Mouse (Mus musculus) thymus, postnatal 36 days (tissue): ENCODE results near the gene Bin2.

Source experiments
- DNase-seq, 2 experiments: peaks; one replicate each; pipeline ENCODE4 v3.0.0; 2022; ENCODE audit warnings: mixed read lengths in 2 of 2

Gene Bin2

DNA sequence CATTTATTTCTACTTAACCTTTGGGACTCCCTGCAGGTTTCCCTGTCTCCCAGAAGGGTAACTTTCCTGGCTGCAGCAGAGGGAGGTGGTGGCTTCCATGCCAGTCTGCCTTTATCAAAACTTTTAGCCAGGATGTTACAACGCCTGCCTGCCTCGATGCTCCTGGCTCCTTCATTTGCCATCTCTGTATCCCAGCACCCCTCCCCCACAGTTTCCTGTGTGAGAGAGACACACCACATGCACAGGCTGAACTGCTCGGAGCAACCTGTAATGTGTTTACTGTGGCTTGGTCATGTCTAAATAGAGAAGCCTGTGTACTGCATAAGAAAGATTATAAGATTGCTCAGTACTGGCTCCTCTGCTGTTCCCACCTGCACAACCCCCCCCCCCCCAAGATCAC is 11.0 kb upstream of the Bin2 start:
- no peak for DNase-seq

DNA sequence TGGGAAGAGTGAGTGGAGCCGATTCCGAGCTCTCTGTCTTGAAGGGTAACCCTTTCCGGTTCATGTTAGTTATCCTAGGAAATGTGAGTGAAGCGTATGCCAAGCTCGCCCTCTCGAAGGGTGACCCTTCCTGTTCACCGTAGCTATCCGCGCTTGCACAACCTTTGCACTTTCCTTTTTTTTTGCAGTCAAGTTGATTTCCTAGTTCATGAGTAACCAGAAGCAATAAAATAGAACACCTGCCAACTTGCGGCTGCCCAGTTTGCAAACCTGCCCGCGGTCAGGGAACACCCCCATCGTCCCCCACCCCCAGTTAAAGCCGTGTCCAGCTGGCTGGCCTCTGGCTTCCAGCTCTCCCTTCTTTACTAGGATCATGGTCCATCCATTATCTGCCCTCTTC is 9.7 kb upstream of the Bin2 start:
- DNase-seq: no peak

DNA sequence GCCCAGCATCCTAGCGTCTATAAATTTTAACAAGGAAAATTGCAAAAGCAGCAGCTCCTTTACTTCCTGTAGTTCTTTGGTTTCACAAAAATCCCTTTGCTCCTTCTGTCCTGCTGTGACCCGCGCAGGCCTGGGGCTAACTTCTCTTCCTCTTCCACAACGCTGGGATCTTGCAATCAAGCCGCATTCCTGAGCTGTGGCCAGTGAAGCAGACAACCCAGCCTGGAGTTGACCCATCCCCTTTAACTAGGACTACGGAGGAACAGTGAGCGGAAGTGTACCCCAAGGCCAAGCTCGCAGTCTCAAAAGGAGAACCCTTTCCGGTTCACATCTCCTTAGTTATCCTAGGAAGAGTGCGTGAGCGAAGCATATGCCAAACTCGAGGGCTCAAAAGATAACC is 9.2 kb upstream of the Bin2 start:
- no peak for DNase-seq

DNA sequence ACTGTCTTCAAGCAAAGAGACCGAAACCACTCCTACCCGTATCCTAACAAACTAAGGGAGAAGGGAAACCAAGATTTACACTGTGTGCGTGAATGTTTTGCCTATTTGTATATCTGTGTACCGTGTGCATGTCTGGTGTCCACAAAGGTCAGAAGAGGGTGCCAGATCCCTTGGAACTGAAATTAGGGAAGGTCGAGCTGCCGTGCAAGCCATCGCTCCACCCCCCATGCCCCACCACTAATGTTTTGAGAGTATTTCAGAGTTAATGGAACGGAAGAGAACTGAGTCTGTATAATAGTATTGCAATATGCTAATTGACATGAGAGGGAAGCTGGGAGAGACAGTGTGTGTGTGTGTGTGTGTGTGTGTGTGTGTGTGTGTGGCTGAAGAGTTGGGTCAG is 8.3 kb upstream of the Bin2 start:
- no peak for DNase-seq

DNA sequence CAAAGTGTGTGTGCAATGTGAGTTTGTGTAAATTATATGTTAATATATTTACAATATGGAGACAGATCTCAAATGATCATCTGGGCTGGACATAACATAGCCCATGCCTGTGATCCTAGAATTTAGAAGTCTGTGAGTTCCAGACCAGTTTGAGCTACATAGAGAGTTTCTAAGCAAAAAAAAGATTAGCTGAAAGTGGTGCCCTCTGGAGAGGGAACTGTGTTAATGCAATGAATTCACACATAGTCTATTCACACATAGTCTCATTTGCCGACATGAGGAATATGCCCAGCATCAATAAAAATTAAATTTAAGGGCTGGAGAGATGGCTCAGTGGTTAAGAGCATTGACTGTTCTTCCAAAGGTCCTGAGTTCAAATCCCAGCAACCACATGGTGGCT is 7.2 kb upstream of the Bin2 start:
- no peak for DNase-seq

DNA sequence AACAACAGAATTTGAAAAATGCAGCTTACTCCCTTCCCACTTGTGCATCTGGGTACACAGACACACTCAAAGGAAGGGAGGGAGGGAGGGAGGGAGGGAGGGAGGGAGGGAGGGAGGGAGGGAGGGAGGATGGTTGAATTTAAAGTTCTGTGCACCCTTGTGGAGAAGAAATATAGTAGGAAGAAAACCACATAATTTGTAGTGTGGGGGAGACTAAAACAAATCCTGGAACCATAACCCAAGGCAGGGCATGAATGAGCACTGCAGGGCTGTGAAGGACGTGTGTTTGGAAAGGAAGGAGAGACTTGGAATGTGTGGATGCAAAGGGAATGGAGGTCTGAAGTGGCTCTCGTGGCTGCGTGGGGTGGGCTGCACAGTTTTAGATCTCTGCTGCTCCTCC is 6.1 kb upstream of the Bin2 start:
- DNase-seq: no peak

DNA sequence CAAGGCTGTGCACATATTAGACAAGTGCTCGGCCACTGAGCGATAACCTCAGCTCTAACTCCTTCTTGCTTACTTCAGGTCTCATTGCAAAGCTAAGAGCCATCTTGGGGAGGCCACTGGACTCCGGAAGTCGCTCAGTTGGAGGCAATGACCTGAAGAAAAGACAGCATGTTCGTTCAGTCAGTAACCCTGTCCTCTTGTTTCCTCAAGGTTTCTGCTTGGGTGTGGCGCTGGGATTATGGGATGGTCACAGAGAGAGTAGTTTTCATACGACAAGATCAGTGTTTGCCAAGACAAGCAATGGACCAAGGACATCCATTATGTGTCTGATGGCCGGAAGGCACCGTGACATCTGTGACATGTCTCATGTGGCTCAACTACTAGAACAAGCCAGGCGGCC is 5.2 kb upstream of the Bin2 start:
- DNase-seq: no peak

DNA sequence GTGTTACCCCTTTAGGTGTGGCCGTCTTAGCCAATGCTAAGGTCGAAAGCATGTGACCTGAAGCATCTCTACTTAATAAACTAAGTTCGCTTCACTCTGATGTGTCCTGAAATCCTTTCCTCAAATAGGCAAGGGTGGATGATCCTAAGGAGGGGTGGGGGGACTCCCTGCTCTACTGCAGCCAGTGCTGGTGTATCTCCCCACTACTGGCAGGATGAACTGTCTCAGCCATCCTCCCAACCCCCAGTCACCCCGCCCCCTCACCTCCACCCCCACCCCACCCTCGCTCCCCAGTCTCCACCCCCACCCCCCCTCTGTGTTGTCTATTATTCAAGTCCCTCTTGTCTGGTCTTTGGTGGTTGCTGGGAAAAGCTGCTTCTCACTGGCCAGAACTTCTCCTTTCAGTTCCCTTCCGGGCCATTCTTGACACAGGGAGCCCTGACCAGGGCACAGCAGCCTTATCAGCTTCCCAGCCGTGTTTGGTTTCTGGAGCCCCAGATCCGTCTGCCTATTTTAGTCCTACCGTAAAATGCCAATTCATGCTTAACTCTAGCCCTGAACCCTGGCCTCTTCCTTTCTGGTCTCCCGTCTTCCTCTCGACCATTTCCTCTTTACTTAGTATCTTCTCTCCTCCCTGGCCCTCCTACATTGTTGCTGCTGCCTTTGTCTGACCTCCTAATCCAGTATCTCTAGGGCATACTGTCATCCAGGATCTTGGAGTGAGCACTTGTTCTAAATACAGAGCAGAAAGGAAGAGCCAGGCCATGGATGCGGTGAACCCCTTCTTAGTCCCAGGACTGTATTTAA is 4.4 kb upstream of the Bin2 start:
- no peak for DNase-seq

DNA sequence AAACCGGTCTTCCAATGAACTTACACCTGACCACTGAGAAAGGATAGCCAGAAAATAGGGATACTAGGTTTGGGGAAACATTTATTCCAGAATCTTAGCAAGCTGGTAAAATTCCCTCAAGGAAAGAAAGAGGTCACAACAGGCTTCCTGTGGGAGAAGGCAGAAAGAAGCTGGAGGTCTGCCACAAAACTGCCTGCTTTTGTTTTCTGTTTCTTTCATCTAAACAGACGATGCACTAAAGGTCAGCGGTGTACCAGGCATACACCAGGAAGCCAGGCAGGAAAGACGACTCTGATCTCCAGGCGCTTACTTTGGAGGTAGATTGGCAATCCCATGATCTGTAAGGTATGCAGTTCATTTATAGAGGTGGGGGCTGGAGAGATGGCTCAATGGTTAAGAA is 1.5 kb upstream of the Bin2 start:
- DNase-seq: no peak

DNA sequence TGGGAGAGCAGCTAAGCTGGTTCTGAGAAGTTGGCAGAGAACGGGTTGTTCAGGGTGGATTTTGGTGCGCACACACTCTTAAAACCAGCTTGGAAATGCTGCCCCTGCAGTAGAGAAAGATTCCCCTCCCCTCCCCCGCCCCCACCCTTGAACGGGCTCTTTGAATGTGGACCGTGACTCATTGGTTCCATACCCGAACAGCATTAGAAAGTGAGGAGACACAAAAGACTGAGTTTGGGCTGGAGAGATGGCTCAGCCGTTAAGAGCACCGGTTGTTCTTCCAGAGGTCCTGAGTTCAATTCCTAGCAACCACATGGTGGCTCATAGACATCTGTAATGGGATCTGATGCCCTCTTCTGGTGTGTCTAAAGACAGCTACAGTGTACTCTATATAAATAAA is 651 bp upstream of the Bin2 start:
- DNase-seq: no peak

DNA sequence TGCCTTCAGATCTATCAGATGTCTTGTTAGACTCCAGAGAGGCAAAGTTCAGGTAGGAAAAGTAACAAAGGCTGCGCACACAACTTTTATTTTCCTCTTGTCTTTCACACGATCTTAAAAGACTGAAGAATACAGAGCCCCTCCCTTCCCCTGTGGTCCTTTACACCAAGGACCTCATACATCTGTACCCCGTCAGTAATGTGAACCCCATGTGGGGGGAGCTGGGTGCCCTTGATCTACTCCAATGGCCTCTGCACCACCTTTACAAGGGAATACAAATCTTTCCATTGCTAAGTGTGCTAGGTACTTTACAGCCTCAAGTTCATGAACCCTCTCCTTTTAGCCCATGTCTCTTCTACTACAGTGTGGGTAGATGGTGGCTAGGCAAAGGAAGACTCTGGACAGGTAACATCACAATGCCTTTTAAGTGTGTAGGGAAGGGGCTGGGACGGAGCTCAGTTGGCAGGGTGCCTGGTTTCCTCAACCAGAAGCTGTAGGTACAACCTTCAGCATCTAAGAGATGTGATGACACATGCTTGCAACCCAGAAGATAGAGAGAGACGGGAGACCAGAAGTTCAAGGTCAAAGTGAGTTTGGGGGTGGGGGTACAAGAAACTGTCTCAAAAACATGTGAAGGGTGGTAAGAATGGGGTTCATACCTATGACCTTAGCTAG is 1.3 kb downstream of the Bin2 start:
- peak; percentile 49 to 63 for DNase-seq

DNA sequence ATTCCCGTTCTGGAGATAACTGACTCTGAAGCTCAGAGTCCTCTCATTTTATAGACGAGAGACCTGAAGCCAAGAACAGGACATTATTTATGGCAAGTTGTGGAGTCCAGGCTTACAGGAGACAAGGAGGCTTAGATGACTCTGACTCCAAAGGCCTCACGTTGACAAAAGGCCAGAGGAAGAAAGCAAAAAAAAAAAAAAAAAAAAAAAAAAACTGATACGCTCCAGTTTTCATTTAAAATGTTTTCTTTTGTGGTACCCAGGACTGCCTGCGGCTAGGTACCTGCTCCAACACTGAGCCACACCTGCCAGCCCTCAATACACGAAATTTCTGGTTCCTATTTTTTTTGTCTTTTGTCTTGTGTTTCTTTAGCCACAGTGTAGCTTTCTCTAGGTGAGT is 1.9 kb downstream of the Bin2 start:
- DNase-seq: no peak

DNA sequence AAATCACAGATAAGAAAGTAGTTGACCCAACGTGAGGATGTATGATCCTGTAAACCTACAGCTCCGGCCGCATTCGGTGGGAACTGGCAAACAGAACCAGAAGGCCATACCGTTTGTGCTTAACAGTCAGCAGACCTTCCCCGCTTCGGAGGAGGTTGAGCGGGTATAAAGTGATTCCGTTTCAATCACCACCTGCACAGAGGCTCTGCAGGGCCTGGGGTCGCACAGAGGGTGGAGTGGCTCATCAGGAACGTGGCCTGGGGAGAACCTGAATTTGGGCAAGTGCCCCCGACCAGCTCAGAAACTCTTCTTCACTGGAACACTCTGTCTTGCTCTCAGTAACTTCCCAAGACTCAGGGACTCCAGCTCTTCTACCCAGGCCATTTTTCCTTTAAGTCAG is 2.5 kb downstream of the Bin2 start:
- DNase-seq: peak in 1 of 2 experiments; percentile 37

DNA sequence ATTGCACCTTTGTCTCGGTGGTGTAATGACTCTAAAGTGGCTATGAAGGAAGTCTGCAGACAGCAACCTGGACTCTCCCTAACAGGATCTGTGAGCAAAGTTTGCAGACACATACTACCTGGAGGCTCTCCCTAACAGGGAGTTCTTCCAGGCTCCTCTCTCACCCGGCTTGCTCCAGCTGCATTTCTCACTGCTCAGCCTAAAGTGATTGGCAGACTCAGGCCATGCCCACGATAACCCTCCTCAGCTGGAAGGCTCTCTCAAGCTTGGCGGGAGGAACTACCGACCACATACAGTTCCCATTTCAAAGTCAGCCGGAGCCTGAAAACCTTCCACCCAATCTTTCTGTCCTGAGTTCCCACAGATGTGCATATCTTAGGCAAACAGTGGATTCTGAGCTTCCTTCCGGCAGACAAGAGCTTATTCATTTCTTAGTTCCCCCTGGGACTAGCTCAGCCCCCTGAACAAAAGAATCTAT is 3.1 kb downstream of the Bin2 start:
- peak; percentile 42 to 47 for DNase-seq

DNA sequence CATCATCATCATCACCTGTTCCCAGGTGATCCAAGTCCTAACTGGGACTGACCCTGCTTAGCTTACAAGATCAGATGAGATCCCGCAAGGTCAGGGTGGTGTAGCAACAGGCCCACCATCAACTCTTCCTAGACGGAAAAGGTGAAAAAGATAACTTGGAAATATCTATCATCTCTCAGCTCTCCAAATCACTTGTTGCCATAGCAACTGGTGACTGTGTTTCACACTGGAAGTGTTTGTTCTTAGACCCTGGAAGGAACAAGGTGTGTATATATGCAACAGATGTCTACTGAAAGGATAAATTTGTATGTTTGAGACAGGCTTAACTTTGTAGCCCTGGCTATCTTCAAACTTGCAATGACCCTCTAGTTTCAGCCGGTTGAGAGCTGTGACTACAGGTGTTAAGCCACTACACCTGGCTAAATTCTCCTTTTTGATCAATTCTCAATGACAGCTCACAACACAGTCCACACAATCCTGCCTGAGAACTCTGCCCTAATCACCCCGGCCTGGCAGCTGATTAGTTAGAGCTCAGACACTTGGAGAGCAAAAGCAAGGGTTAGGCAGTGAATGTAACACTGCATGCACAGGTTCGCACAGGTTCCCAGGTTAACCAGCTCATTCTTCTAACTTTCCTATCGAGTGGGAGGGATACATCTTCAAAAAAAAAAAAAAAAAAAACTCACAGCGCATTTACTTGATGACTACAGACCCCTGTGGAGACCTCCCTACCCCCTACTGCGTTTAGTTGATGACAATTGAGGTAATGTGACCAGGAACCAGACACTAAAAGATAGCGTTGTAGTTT is 3.7 kb downstream of the Bin2 start:
- DNase-seq: no peak

DNA sequence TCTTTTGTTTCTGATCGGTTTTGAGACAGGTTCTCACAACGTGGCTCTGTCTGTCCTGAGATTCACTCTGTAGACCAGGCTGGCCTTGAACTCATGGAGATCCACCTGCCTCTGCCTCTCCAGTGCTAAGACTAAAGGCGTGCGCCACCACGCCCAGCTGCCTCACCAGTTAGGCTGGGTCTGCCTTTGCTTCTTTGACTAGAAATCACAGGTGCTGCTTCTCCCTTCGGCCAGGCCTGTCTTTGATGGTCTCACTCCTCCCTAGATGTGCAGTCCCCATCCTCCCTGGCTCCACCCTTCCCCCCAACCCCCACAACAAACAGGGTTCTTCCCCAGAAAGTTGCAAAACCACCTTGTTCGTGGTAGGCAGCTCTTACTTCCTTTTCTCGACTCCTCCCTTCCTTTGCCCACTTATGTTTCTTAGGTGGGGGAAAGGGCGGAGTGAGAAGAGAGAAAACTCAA is 4.5 kb downstream of the Bin2 start:
- peak; percentile 69 to 79 for DNase-seq

DNA sequence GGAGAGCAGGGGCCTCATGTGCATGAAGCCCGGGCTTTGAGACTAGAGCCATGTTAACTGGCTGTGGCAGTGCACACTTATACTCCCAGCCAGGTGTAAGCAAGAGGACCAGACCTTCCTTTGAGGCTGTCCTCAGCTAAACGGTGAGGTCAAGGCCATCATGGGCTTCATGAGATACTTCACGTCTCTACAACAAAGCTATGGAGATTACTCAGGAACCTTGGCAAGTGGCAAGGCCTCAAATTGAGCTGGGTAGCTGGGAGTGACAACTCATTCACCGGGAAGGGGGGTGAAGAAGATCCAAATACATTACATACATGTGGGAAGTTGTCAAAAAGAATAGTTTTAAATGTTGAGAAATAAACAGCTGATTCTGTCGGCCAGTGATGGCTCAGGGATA is 8.5 kb downstream of the Bin2 start:
- no peak for DNase-seq

DNA sequence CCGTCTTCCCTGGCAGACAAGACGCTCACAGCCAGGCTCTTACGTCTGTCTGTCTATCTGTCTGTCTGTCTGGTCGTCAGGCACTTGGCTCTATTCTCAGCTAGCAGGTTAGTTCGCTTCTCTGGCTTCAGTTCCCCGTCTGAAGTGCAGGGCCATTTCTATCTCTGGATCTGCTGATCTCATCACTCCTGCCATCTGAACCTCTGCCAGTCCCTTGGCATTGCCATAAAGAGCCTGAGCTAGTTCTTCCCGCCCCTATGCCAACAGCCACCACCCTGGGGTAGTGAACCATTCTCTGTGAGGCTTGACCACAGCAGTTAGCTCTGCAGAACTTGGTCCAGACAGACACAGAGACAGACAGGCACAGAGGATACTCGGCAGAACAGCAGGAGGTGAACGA is 9.0 kb downstream of the Bin2 start:
- no peak for DNase-seq

DNA sequence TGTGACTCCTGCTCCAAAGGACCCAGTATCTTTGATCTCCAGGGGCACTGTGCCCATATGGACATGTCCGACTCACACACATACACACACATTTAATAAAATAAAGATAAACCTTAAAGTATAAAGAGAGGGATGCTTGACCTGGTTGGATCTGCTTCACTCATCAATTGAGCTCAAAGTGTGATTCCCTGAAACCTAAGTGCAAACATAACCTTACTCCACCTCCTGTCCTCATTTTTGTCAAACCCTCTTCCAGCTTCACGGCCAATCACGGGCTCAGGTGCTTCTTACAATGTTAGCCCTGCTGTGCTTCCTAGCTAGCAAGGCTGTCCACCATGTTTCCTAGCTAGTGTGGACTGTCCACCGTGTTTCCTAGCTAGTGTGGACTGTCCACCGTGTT is 14.2 kb downstream of the Bin2 start:
- DNase-seq: no peak

DNA sequence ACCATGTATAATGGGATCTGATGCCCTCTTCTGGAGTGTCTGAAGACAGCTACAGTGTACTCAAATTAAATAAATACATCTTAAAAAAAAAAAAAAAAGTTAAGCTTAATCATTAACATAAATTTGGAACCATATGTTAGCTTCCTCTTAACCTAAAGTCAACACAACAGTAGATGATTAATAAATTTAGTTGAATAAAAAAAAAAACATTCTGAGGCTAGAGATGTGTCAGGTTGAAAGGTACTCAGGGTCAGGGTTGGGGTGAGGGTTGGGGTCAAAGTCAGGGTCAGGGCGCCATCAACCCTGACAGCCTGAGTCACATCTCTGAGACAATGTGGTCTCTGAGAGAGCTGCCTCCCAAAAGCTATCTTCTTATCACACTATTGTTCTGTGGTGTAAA is 15.1 kb downstream of the Bin2 start:
- no peak for DNase-seq

DNA sequence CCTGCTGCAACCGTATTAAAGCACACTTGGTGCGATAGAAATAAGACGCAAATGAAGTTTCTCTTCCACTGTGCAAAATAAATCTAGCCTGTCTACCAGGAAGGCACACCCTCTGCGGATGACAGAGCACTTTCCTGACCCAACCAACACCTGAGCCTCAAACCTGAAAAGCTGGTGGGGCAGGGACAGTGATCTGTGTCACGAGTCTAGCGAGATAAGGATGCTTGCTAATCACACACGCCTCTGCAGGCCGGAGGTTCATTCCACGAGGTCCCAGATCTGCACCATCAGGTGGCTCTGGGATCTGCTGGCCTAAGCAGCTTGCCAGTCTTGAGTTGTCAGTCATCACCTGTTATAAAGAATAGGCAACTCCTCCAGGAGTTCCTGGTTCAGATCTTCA is 17.7 kb downstream of the Bin2 start:
- no peak for DNase-seq

DNA sequence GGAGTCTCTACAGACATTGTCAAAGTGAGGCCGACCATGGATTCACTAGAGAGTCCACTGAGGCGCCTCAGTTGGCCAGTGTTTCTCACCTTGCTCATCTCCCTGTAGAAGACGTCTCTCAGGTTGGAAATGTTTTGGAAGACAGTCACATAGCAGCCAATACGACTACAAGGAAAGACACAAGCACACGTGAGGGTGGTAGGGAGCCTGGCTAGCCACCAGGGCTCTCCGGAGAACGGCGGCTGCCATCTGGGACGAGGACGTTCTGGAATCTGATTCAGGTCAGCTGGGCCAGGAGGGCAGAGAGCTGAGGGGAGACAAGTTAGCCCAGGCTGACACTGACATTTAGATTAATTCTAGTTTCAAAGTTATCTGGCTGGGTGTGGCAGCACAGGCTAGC is 19.2 kb downstream of the Bin2 start:
- DNase-seq: no peak

DNA sequence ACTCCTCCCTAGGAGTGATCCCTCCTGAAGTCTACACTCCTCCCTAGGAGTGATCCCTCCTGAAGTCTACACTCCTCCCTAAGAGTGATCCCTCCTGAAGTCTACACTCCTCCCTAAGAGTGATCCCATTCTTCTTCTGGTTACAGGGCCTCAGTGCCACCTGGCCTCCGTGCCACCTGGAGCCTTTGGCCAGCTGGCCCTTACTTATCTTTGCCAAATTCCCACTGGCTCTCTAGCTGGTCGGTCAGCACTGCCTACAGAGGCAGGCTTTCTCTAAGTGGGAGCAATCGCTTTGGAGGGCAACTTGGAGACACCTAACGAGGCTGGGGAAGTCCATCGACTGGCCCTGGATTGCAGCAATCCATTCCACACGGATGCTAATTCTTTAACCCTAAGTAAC is 23.2 kb downstream of the Bin2 start:
- DNase-seq: no peak

DNA sequence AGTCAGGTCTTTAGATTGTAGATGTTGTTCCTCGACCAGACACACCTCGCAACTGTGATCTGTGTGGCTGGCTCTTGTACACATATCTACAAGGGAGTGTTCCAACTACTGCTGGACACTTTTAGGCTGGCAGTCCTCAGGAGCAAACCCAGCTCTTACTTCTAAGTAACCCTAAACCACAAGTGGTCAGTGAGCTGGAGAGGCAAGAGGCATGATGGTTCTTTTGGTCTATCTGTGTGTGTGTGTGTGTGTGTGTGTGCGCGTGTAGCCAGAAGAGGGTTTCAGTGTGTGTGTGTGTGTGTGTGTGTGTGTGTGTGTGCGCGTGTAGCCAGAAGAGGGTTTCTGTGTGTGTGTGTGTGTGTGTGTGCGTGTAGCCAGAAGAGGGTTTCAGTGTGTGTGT is 26.9 kb downstream of the Bin2 start:
- no peak for DNase-seq
